Mouse (Mus musculus) cerebellum, adult 2 months (tissue): ENCODE results near the gene Prex1.

Experiments
- CTCF ChIP-seq: fragments of 200-500 bp; IDR thresholded peaks from 2 replicates; pipeline ENCODE4 v1.5.1; 2011; ENCODE audit warnings: low read depth, mild to moderate bottlenecking, control low read depth, low read length, moderate library complexity, borderline replicate concordance; ENCODE audit not compliant: insufficient read depth
- POLR2A ChIP-seq: fragments of 200-500 bp; IDR thresholded peaks from 2 replicates; pipeline ENCODE4 v1.6.1; 2011; ENCODE audit warnings: low read length, control low read depth, borderline replicate concordance; ENCODE audit not compliant: insufficient read depth

- TF ChIP-seq CTCF (no peak), POLR2A (no peak)
Observed at GRCm38 (mm10) chr2:166622079-166622478, 91.6 kb downstream of the Prex1 start.
